Mouse (Mus musculus): Measurements from ENCODE around the gene Akirin2. TPM values are rescaled to one million over a fixed set of nuclear protein-coding genes. Genes with fewer than 3 reads are reported as not detected.

The Akirin2 gene
- polyA plus RNA-seq (2012; rRNA removed), result 139 and 159 TPM in 2 replicates

- no peak for DNase-seq (ENCODE audit: low read depth)
- TF ChIP-seq POLR2A (IDR thresholded peaks at IDR 0.05; ENCODE audit: borderline replicate concordance, extremely low read depth, insufficient read depth, insufficient read length, poor library complexity, severe bottlenecking), result no peak
- TF ChIP-seq CTCF (IDR thresholded peaks at IDR 0.05; ENCODE audit: borderline replicate concordance, extremely low read depth, insufficient read depth, insufficient read length), result no peak
Measured at GRCm38 (mm10) chr4:34550748-34551097, at the start of gene Akirin2. TSS of gene Akirin2 (plus strand) at chr4:34550937.

GRCm38 (mm10) chr4:34510305-34510704, 40.4 kb upstream of the Akirin2 start:
- DNase-seq (ENCODE audit: low read depth), result no peak
- TF ChIP-seq POLR2A (IDR thresholded peaks at IDR 0.05; ENCODE audit: borderline replicate concordance, extremely low read depth, insufficient read depth, insufficient read length, poor library complexity, severe bottlenecking) (no peak), CTCF (IDR thresholded peaks at IDR 0.05; ENCODE audit: borderline replicate concordance, extremely low read depth, insufficient read depth, insufficient read length) (no peak)

- DNase-seq (ENCODE audit: low read depth), result peak; percentile 45
- TF ChIP-seq CTCF (IDR thresholded peaks at IDR 0.05; ENCODE audit: borderline replicate concordance, extremely low read depth, insufficient read depth, insufficient read length) (no peak), POLR2A (IDR thresholded peaks at IDR 0.05; ENCODE audit: borderline replicate concordance, extremely low read depth, insufficient read depth, insufficient read length, poor library complexity, severe bottlenecking) (no peak)
Measured at GRCm38 (mm10) chr4:34522846-34523245, 27.9 kb upstream of the Akirin2 start.

- peak; percentile 1 for DNase-seq (ENCODE audit: low read depth)
- no peak for TF ChIP-seq POLR2A (IDR thresholded peaks at IDR 0.05; ENCODE audit: borderline replicate concordance, extremely low read depth, insufficient read depth, insufficient read length, poor library complexity, severe bottlenecking)
- no peak for TF ChIP-seq CTCF (IDR thresholded peaks at IDR 0.05; ENCODE audit: borderline replicate concordance, extremely low read depth, insufficient read depth, insufficient read length)
Measured at GRCm38 (mm10) chr4:34523586-34523985, 27.2 kb upstream of the Akirin2 start.

- no peak for DNase-seq (ENCODE audit: low read depth)
- TF ChIP-seq POLR2A (IDR thresholded peaks at IDR 0.05; ENCODE audit: borderline replicate concordance, extremely low read depth, insufficient read depth, insufficient read length, poor library complexity, severe bottlenecking) (no peak), CTCF (IDR thresholded peaks at IDR 0.05; ENCODE audit: borderline replicate concordance, extremely low read depth, insufficient read depth, insufficient read length) (no peak)
Measured at GRCm38 (mm10) chr4:34526771-34527170, 24.0 kb upstream of the Akirin2 start.

- DNase-seq (ENCODE audit: low read depth), result no peak
- no peak for TF ChIP-seq POLR2A (IDR thresholded peaks at IDR 0.05; ENCODE audit: borderline replicate concordance, extremely low read depth, insufficient read depth, insufficient read length, poor library complexity, severe bottlenecking)
- no peak for TF ChIP-seq CTCF (IDR thresholded peaks at IDR 0.05; ENCODE audit: borderline replicate concordance, extremely low read depth, insufficient read depth, insufficient read length)
Measured at GRCm38 (mm10) chr4:34528430-34529100, 22.2 kb upstream of the Akirin2 start.

GRCm38 (mm10) chr4:34529379-34529778, 21.4 kb upstream of the Akirin2 start:
- TF ChIP-seq POLR2A (IDR thresholded peaks at IDR 0.05; ENCODE audit: borderline replicate concordance, extremely low read depth, insufficient read depth, insufficient read length, poor library complexity, severe bottlenecking) (no peak), CTCF (IDR thresholded peaks at IDR 0.05; ENCODE audit: borderline replicate concordance, extremely low read depth, insufficient read depth, insufficient read length) (no peak)
- DNase-seq (ENCODE audit: low read depth), result no peak

GRCm38 (mm10) chr4:34529941-34530340, 20.8 kb upstream of the Akirin2 start:
- DNase-seq (ENCODE audit: low read depth), result no peak
- TF ChIP-seq POLR2A (IDR thresholded peaks at IDR 0.05; ENCODE audit: borderline replicate concordance, extremely low read depth, insufficient read depth, insufficient read length, poor library complexity, severe bottlenecking) (no peak), CTCF (IDR thresholded peaks at IDR 0.05; ENCODE audit: borderline replicate concordance, extremely low read depth, insufficient read depth, insufficient read length) (no peak)

GRCm38 (mm10) chr4:34549981-34550747, 573 bp upstream of the Akirin2 start:
- TF ChIP-seq CTCF (IDR thresholded peaks at IDR 0.05; ENCODE audit: borderline replicate concordance, extremely low read depth, insufficient read depth, insufficient read length) (no peak), POLR2A (IDR thresholded peaks at IDR 0.05; ENCODE audit: borderline replicate concordance, extremely low read depth, insufficient read depth, insufficient read length, poor library complexity, severe bottlenecking) (peak; percentile 79; the same call in 1 of the 2 replicates)
- peak; percentile 99 for DNase-seq (ENCODE audit: low read depth)

GRCm38 (mm10) chr4:34551098-34551809, 517 bp downstream of the Akirin2 start:
- TF ChIP-seq POLR2A (IDR thresholded peaks at IDR 0.05; ENCODE audit: borderline replicate concordance, extremely low read depth, insufficient read depth, insufficient read length, poor library complexity, severe bottlenecking), result no peak
- TF ChIP-seq CTCF (IDR thresholded peaks at IDR 0.05; ENCODE audit: borderline replicate concordance, extremely low read depth, insufficient read depth, insufficient read length), result no peak
- peak; percentile 85 for DNase-seq (ENCODE audit: low read depth)

GRCm38 (mm10) chr4:34551966-34552365, 1.2 kb downstream of the Akirin2 start:
- TF ChIP-seq POLR2A (IDR thresholded peaks at IDR 0.05; ENCODE audit: borderline replicate concordance, extremely low read depth, insufficient read depth, insufficient read length, poor library complexity, severe bottlenecking) (no peak), CTCF (IDR thresholded peaks at IDR 0.05; ENCODE audit: borderline replicate concordance, extremely low read depth, insufficient read depth, insufficient read length) (no peak)

More at GRCm38 (mm10) chr4:34551966-34552365, 1.2 kb downstream of the Akirin2 start:
- DNase-seq (ENCODE audit: low read depth), result peak; percentile 17

All from brain, embryonic 14.5 days (tissue).